Mouse (Mus musculus): Measurements from ENCODE around the gene Sun1. TPM values are rescaled to one million over a fixed set of nuclear protein-coding genes. Genes with fewer than 3 reads are reported as not detected.

Gene Sun1
- polyA plus RNA-seq, 1 experiment from 2014 or later = 8.6 TPM

- WGBS (ENCODE audit: insufficient replicate concordance) = 59% methylated on average over 10 of the region's 10 CpGs
- Histone ChIP-seq H3K4me1 (ENCODE audit: insufficient read depth) (no peaks in the 10 kb centered on the region), H3K9me3 (ENCODE audit: low read length) (no peaks in the 10 kb centered on the region), H3K4me3 (ENCODE audit: low read depth, low read length) (no peak overlapping the region), H3K36me3 (replicated peaks; ENCODE audit: insufficient read depth, low read length) (peaks cover 20% of the 10 kb centered on the region), H3K27ac (ENCODE audit: low read depth) (no peak overlapping the region), H3K9ac (replicated peaks) (no peak overlapping the region), H3K4me2 (ENCODE audit: low read depth, low read length) (no peak overlapping the region), H3K27me3 (ENCODE audit: insufficient read depth, low read length) (no peaks in the 10 kb centered on the region)
- DNase-seq (no peak), ATAC-seq (no peak)
- TF ChIP-seq EP300 (IDR thresholded peaks at IDR 0.05; ENCODE audit: low read depth) = no peak
- no peak for TF ChIP-seq CTCF (IDR thresholded peaks at IDR 0.05; ENCODE audit: low read depth)
Measured at GRCm38 (mm10) chr5:139174141-139174540, 26.3 kb upstream of the Sun1 start.

DNA sequence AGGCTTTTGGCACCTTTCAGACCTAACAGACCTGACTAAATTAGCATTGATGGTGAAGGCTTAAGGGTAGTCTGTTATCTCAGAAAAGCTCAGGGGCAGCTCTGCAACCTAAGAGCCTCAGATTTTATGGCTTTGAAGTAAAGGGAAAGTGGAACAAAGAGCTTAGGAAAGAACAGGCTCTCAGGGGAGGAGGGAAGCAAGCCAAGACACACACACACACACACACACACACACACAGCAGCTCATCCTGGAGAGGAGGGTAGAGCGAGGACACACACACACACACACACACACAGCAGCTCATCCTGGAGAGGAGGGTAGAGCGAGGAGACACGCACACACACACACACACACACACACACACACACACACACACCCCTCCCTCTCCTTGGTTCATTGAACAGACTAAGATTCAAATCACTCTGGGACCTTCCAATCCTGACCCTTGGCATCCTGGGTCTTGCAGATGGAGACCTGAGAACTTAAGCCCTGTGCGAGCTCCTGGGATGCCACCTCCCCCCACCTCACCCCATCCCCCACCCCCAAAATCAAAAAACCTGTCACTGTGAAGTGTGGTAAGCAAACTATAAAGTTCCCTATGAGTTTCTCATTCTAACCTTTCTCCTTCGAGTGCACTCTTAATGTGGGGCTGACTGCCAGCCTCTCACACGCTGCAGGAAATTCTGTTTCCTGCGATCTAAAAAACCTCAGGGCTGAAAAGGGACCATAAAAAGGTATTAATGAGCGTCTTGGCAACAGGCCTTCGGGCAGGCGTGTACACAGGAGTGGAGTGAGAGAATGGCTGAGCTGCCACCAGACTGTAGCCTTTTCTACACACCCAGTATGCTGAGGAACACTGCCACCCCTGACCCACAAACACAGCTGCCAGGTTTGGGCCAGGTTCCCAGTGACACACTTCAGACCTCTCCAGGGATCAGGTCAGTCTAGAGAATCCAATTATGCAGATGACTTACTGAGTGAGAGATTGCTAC is 25.6 kb upstream of the Sun1 start:
- H3K9me3 ChIP-seq (ENCODE audit: low read length) = no peaks in the 10 kb centered on the region
- no peaks in the 10 kb centered on the region for H3K27me3 ChIP-seq (ENCODE audit: insufficient read depth, low read length)
- H3K9ac ChIP-seq (replicated peaks) = no peak overlapping the region
- ATAC-seq = no peak
- no peak for DNase-seq
- H3K4me2 ChIP-seq (ENCODE audit: low read depth, low read length) = no peak overlapping the region
- H3K4me1 ChIP-seq (ENCODE audit: insufficient read depth) = no peaks in the 10 kb centered on the region
- no peak for TF ChIP-seq EP300 (IDR thresholded peaks at IDR 0.05; ENCODE audit: low read depth)
- H3K27ac ChIP-seq (ENCODE audit: low read depth) = no peak overlapping the region
- WGBS (ENCODE audit: insufficient replicate concordance) = 60% methylated on average over 10 of the region's 10 CpGs
- peaks cover 20% of the 10 kb centered on the region for H3K36me3 ChIP-seq (replicated peaks; ENCODE audit: insufficient read depth, low read length)
- H3K4me3 ChIP-seq (ENCODE audit: low read depth, low read length) = no peak overlapping the region

DNA sequence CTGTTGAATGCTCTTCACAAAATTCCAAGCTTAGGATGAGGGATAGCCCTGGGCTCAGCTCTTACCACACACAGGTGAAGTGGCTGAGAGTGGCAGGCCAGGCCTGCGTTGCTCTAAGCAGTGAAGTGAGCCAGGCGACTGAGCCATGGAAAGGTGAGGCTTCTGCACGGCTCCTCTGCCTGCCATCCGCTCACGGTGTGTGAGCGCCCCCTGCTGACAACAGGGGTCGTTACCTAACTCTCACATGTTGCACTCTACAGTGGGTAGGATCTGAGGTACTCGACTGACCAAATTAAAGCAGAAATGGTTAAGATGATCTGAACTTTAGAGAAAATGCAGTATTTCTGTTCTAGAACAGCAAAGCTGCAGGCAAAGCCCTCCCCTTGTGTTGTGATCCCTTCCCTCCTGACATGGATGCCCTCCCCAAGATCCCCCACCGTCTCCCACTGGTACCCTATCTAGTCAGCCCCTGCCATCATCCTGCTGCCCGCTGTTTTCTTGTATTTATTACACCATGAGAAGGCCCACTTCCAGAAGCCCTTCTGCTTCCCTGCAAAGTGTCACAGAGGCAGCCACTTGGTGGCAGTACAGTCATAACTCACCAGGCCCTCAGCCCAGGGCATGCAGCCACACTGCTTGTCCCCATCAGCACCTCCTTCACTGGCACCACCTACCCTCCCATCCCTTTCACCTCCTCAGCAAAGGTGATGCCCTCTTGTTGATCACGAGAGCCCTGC is 21.4 kb upstream of the Sun1 start:
- Histone ChIP-seq H3K27me3 (ENCODE audit: insufficient read depth, low read length) (no peaks in the 10 kb centered on the region), H3K9me3 (ENCODE audit: low read length) (no peaks in the 10 kb centered on the region), H3K27ac (ENCODE audit: low read depth) (no peak overlapping the region), H3K4me3 (ENCODE audit: low read depth, low read length) (no peak overlapping the region), H3K9ac (replicated peaks) (no peak overlapping the region), H3K4me2 (ENCODE audit: low read depth, low read length) (no peak overlapping the region), H3K4me1 (ENCODE audit: insufficient read depth) (no peaks in the 10 kb centered on the region), H3K36me3 (replicated peaks; ENCODE audit: insufficient read depth, low read length) (peaks cover 18% of the 10 kb centered on the region)
- peak; percentile 88 for DNase-seq
- no peak for TF ChIP-seq EP300 (IDR thresholded peaks at IDR 0.05; ENCODE audit: low read depth)
- peak; percentile 98 for TF ChIP-seq CTCF (IDR thresholded peaks at IDR 0.05; ENCODE audit: low read depth)
- 22% methylated on average over 11 of the region's 11 CpGs for WGBS (ENCODE audit: insufficient replicate concordance)
- ATAC-seq = peak; percentile 81

DNA sequence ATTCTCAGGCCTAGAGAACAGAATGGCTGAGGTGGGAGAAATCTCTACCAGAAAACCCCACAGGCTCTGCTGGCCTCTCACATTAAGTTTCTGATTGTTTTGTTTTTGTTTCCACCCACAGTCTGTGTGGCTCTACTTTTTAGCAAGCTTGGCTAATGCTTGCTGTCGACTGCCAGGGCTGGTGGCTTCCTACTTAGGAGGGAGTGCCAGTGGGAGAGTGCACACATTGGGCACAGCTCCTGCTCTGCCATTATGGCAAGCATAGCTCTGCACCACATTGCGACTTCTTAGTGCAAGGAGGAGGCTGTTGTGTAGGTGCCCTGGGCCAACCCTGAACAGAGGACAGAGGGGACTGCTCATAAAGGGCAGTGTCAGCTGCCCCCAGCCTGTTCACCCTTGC is 17.3 kb upstream of the Sun1 start:
- DNase-seq = no peak
- Histone ChIP-seq H3K27me3 (ENCODE audit: insufficient read depth, low read length) (no peaks in the 10 kb centered on the region), H3K9me3 (ENCODE audit: low read length) (no peaks in the 10 kb centered on the region), H3K4me3 (ENCODE audit: low read depth, low read length) (no peak overlapping the region), H3K4me2 (ENCODE audit: low read depth, low read length) (no peak overlapping the region), H3K36me3 (replicated peaks; ENCODE audit: insufficient read depth, low read length) (peaks cover 23% of the 10 kb centered on the region), H3K9ac (replicated peaks) (no peak overlapping the region), H3K4me1 (ENCODE audit: insufficient read depth) (no peaks in the 10 kb centered on the region), H3K27ac (ENCODE audit: low read depth) (no peak overlapping the region)
- no peak for ATAC-seq
- no peak for TF ChIP-seq EP300 (IDR thresholded peaks at IDR 0.05; ENCODE audit: low read depth)
- TF ChIP-seq CTCF (IDR thresholded peaks at IDR 0.05; ENCODE audit: low read depth) = no peak
- 88% methylated on average over 2 of the region's 2 CpGs for WGBS (ENCODE audit: insufficient replicate concordance)

GRCm38 (mm10) chr5:139183601-139184000 is 16.8 kb upstream of the Sun1 start:
- Histone ChIP-seq H3K27me3 (ENCODE audit: insufficient read depth, low read length) (no peaks in the 10 kb centered on the region), H3K9me3 (ENCODE audit: low read length) (no peaks in the 10 kb centered on the region), H3K36me3 (replicated peaks; ENCODE audit: insufficient read depth, low read length) (peaks cover 22% of the 10 kb centered on the region), H3K4me2 (ENCODE audit: low read depth, low read length) (no peak overlapping the region), H3K9ac (replicated peaks) (no peak overlapping the region), H3K4me3 (ENCODE audit: low read depth, low read length) (no peak overlapping the region), H3K4me1 (ENCODE audit: insufficient read depth) (no peaks in the 10 kb centered on the region), H3K27ac (ENCODE audit: low read depth) (no peak overlapping the region)
- 83% methylated on average over 9 of the region's 9 CpGs for WGBS (ENCODE audit: insufficient replicate concordance)
- TF ChIP-seq EP300 (IDR thresholded peaks at IDR 0.05; ENCODE audit: low read depth) (no peak), CTCF (IDR thresholded peaks at IDR 0.05; ENCODE audit: low read depth) (no peak)
- ATAC-seq = no peak
- DNase-seq = no peak

DNA sequence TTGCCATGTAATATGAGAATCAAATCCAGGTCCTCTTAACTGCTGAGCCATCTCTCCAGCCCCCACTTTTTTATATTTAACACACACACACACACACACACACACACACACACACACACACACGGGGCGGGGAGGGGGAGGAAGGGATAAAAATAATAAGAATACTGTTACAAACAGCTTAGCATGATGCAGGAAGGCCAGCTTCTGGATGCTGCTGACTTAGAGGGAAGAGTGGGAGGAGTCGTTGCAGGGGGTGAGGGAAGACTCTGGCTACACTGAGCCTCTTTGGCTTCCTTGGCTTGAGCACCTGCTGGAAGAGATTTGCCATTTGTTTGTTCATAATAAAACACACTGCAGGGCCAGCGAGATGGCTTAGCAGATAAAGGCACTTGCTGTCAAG is 15.5 kb upstream of the Sun1 start:
- ATAC-seq (no peak), DNase-seq (no peak)
- Histone ChIP-seq H3K27me3 (ENCODE audit: insufficient read depth, low read length) (no peaks in the 10 kb centered on the region), H3K4me3 (ENCODE audit: low read depth, low read length) (no peak overlapping the region), H3K4me1 (ENCODE audit: insufficient read depth) (no peaks in the 10 kb centered on the region), H3K36me3 (replicated peaks; ENCODE audit: insufficient read depth, low read length) (peaks cover 20% of the 10 kb centered on the region), H3K27ac (ENCODE audit: low read depth) (no peak overlapping the region), H3K9me3 (ENCODE audit: low read length) (no peaks in the 10 kb centered on the region), H3K4me2 (ENCODE audit: low read depth, low read length) (no peak overlapping the region), H3K9ac (replicated peaks) (no peak overlapping the region)
- 83% methylated on average over 3 of the region's 4 CpGs for WGBS (ENCODE audit: insufficient replicate concordance)
- no peak for TF ChIP-seq CTCF (IDR thresholded peaks at IDR 0.05; ENCODE audit: low read depth)
- no peak for TF ChIP-seq EP300 (IDR thresholded peaks at IDR 0.05; ENCODE audit: low read depth)
